Comparison of ENCODE assay signal across 16 mouse cellular contexts in genomic region chr15:10078434-10078833, GRCm38 (mm10).
DNase-seq lines count a peak whose midpoint lies in the region; ATAC-seq lines count a peak whose summit lies in the region.
"Had no signal": no experiment of that assay in that cellular context is flagged by ENCODE, and none has a peak within 500 bp of the region (broad histone marks: within the 10 kb centered on the region; RNA-seq: fewer than 3 reads in every experiment).

No protein-coding gene starts in this region.

- DNase-seq in right cerebral cortex, adult 18-20 months, result no peak
- no peak for DNase-seq in kidney, postnatal 4 days
- DNase-seq in kidney, postnatal 36 days, result no peak
- DNase-seq: adrenal gland, adult 2 months; adrenal gland, postnatal 10 days; adrenal gland, postnatal 25 days; cerebellum, adult 11 months; cerebellum, adult 2 months; cerebellum, adult 9-10 months; cerebellum, postnatal 10 days; cerebellum, postnatal 25 days; embryo, embryonic 11 days had no signal

- ATAC-seq in granulocyte monocyte progenitor cell, adult 5-6 weeks (replicated peaks; ENCODE audit: poor library complexity, severe bottlenecking), result peak; percentile 69
- peak; percentile 81 for ATAC-seq in megakaryocyte, adult 5-6 weeks (ENCODE audit: poor library complexity, severe bottlenecking)
- ATAC-seq: forebrain, embryonic 14.5 days; forebrain, embryonic 16.5 days had no signal
